Mouse (Mus musculus): ENCODE results near the gene Them5.

- no peak for TF ChIP-seq CTCF (IDR thresholded peaks at IDR 0.05; ENCODE audit: borderline replicate concordance, control insufficient read depth, extremely low read depth, insufficient read depth, low read length, poor library complexity)
- no peak for TF ChIP-seq POLR2A (IDR thresholded peaks at IDR 0.05; ENCODE audit: control insufficient read depth, extremely low read depth, insufficient read depth, low read length, poor library complexity)
Measured at GRCm38 (mm10) chr3:94387391-94387790, 45.5 kb downstream of the Them5 start.
